Mouse (Mus musculus) cerebellum, adult 11 months (tissue): Measurements from ENCODE around the gene Nif3l1.

ENCODE experiments used
- DNase-seq: peaks from one replicate; pipeline ENCODE4 v3.0.0; 2022

The Nif3l1 gene

GRCm38 (mm10) chr1:58445143-58445722, at the start of gene Nif3l1, which contains the start of gene Ppil3:
Gene Nif3l1, plus strand, starts transcription at chr1:58445151.
Gene Ppil3, minus strand, starts transcription at chr1:58445486.
- peak; percentile 66 for DNase-seq

- no peak for DNase-seq
These were observed 49.6 kb upstream of the Nif3l1 start for GRCm38 (mm10) chr1:58395341-58395740.

DNA sequence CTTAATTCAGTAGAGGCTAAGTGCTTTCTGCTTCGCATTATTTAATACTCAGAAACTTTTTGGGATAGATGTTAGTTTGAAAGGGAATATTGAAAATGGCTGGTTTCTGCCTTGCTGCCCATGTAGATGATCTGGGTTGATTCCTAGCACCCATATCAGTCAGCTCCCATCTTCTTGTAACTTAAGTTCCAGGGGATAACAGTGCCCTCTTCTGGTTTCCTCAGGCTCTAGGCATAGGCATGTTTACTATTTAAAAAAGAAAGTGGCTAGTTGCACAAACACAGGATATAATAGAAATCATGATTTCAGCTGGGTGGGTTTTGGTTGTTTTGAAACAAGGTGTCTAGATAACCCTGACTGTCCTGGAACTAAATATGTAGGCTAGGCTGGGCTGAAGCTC, 48.8 kb upstream of the Nif3l1 start:
- no peak for DNase-seq

DNA sequence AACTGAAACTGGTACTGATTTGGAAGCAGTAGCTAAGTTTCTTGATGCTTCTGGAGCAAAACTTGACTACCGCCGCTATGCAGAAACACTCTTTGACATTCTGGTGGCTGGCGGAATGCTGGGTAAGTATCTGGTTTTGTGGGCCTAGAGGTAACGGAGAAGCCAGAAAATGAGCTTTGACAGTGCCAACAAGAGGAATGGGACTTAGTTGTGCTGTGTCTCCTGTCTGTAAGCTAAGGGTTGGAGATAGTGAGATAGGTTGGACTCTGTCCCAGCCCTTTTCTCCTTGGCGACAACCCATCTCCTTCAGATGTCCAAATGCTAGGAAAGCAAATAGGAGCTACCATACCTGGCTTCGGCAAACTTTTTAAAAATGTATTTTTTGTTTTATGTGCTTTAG, 47.2 kb upstream of the Nif3l1 start:
- no peak for DNase-seq

DNA sequence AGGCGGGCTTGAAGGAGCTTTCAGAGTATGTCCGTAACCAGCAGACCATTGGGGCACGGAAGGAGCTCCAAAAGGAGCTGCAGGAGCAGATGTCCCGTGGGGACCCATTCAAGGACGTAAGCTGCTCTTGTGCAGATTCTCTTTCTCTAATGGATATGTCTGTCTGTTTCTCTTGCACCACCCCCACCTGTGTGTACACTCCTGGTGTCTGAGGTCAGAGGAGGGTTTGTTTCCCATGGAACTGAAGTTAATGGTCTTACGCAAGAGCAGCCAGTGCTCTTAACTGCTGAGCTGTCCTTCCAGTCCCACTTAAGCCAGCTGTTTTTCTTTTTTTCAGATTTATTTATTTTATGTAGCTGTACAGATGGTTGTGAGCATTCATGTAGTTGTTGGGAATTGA, 43.6 kb upstream of the Nif3l1 start:
- DNase-seq, result no peak

GRCm38 (mm10) chr1:58403745-58404144, 41.2 kb upstream of the Nif3l1 start:
- no peak for DNase-seq

GRCm38 (mm10) chr1:58407321-58407720, 37.6 kb upstream of the Nif3l1 start:
- no peak for DNase-seq

DNA sequence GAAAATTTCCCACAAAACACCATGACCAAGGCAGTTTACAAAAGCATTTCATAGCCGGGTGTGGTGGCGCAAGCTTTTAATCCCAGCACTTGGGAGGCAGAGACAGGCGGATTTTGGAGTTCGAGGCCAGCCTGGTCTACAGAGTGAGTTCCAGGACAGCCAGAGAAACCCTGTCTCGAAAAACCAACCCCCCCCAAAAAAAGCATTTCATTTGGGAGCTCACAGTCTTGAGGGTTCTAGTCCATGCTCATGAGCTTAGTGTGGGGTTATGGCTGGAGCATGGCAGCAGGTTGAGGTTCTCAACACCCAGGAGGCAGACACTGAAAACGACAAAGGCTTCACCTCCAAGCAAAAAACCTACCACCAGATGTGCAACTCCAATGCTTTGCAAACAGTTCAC, 36.8 kb upstream of the Nif3l1 start:
- DNase-seq, result no peak

- no peak for DNase-seq
These were observed 35.3 kb upstream of the Nif3l1 start for GRCm38 (mm10) chr1:58409553-58410197.

DNA sequence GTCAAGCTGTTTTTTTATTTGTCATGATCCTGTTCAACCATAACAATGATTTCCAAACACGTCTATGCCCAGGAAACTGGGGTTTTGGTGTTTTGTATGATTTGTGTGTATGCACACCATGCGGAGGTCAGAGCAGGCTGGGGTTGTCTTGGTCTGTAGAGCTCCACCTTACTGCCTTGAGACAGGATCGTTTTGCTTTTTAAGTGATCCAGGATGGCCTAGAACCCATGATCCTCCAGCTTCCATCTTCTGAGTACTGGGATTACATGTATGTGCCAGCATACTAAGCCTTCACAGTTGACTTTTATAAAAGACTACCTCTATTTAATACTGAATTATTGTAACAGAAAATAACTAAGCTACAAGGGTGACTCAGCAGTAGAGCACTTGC, 34.8 kb upstream of the Nif3l1 start:
- DNase-seq, result no peak

- no peak for DNase-seq
These were observed 34.2 kb upstream of the Nif3l1 start for GRCm38 (mm10) chr1:58410776-58411175.

- no peak for DNase-seq
These were observed 29.5 kb upstream of the Nif3l1 start for GRCm38 (mm10) chr1:58415442-58415841.

DNA sequence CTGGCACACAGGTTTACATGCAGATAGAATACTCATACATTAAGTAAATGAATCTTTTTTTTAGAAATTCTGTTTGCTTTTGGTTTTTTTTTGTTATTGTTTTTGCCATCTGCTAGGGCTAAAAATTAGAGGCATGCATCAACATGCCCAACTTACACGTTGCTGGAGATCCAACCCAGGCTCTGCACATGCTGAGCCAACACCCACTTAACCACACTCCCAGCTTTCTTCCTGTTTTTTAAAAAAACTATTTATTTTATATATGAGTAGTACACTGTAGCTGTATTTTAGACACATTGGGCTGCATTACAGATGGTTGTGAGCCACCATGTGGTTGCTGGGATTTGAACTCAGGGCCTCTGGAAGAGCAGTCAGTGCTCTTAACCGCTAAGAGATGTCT, 28.9 kb upstream of the Nif3l1 start:
- no peak for DNase-seq

- DNase-seq, result no peak
These were observed 24.9 kb upstream of the Nif3l1 start for GRCm38 (mm10) chr1:58420032-58420431.

DNA sequence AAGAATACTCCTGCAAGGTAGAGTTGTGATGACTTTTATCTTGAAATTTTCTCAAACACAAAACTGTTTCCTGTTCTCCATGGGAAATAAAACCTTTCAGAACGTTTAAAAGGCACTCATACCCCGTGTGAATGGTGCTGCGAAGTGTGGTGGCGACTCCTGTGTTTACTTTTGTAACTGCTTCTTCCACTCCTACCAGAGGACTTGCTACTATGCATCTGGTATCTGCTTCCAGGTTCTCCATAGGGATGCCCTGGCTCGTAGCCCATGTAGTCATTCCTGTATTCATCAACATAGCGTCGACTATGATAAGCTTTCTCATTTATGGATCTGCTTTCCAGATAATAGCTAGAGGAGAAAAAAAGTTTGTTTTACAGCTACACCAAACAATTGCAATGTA, 24.0 kb upstream of the Nif3l1 start:
- DNase-seq, result peak; percentile 43

GRCm38 (mm10) chr1:58422879-58423278, 22.1 kb upstream of the Nif3l1 start:
- DNase-seq, result no peak

DNA sequence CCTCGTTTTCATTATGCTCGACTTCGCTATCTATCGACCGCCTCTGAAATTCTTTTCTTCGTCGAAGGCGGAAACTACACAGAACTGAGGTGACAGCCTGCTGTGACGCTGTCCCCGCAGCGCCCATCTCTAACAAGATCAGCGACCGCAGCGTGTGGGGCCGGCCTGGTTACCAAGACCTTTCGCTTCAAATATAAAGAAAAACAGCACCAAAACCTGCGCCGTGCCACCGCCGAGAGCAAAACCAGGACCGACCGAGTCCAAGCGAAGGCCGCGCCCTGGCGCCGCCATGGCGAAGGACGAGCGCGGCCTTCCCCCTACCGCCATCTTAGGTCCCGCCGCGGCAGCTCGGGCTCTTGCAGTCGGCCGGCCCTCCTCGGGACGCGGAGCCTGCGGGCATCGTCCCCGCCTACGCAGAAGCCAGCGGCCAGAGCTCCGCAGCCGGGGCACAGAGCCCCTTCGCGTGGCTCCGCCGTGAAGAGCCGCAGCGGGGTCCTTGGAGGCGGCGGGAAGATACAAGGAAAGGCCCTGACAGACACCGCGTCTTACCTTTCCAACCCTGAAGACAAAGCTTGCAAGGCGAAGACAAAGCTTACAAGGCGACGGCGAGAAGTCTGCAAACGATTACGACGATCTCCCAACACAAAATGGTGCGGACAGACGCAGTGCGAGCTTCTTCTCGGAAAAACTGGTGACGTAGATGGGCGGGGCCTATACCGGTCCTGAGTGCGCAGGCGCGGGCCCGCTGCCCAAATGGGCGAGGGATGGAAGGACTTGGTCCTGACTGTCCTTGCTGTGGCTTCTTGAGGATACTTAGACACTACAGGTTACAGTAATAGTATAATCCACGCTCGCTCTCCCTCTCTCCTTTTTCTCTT, 21.3 kb upstream of the Nif3l1 start, which contains the start of gene Clk1:
Gene Clk1, minus strand, starts transcription at position 696 of the 878 bp plus-strand sequence.
- peak; percentile 97 for DNase-seq

DNA sequence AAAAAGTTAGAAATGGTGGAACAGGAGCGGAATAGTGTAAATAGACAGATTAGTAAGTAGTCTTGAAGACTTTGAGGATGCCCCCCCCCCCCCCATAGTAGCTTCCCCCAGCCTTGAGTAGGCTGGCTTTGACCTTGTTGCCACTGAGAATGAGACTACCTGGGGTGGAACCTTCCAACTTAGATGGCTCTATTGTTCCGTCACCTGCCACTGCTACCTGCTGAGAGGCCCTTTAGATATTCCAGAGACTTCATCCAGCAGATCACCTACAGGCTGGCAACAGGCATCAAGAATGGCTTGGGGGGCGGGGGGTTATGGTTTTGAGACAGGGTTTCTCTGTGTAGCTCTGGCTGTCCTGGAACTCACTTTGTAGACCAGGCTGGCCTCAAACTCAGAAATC, 20.4 kb upstream of the Nif3l1 start:
- no peak for DNase-seq

DNA sequence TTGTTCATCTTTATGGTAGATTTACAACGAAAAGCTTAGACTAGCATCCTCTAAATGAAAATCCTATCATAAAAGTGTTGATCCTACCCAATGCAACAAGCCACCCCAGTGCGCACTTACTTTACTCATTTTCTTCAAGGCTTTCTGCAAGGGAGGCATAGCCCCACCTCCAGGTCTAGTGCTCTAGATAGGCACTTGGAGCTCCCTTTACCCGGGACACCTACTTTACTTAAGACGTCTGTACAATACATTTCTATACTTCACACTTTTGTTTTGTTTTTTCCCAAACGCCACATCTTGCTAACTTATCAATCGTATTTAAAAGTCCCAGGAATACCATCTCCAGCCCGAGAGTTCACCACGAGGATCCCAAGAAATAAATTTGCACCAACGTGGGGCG, 260 bp upstream of the Nif3l1 start:
- DNase-seq, result no peak

- no peak for DNase-seq
These were observed 910 bp downstream of the Nif3l1 start for GRCm38 (mm10) chr1:58445861-58446260.

- no peak for DNase-seq
These were observed 2.8 kb downstream of the Nif3l1 start for GRCm38 (mm10) chr1:58447766-58448165.

- DNase-seq, result no peak
These were observed 3.4 kb downstream of the Nif3l1 start for GRCm38 (mm10) chr1:58448396-58448795.

DNA sequence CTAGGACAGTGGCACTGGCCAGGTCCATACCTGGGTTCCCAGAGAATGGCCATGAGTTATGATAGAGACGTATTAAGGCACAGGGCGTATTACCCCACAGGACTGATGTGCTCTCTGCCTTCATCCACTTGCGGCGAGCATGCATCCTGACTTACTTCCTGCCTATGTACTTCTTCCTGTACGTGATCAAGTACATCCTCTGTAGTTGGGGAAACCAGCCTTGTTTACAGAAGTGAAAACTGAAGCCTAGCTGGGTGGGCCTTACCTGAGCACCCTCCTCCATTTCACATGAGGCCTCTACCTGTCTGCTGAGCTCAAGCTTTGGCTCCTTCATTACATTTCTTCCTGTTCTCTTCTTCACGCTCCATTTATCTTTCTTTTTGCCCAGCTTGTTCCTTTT, 9.4 kb downstream of the Nif3l1 start:
- DNase-seq, result no peak

GRCm38 (mm10) chr1:58458175-58458574, 13.2 kb downstream of the Nif3l1 start:
- DNase-seq, result no peak
